Mouse (Mus musculus) hindbrain, embryonic 13.5 days (tissue): ENCODE data around the gene Kcnj2. TPM values are rescaled to one million over a fixed set of nuclear protein-coding genes. Genes with fewer than 3 reads are reported as not detected.

Experiments used
- ATAC-seq: fragments of 200-750 bp; cut with Nextera tagmentation; 2 replicates; pipeline ENCODE4 v1.8.0; 2017; ENCODE audit warnings: moderate TSS enrichment; ENCODE audit not compliant: low FRiP score
- H3K27ac ChIP-seq: fragments of 300-500 bp; sonication (generic); 2 replicates; pipeline ENCODE4 v1.5.1; 2015; ENCODE audit warnings: inconsistent platforms, mild to moderate bottlenecking, moderate library complexity
- H3K27me3 ChIP-seq: fragments of 300-500 bp; sonication (generic); 2 replicates; pipeline ENCODE4 v1.6.1; 2015; ENCODE audit warnings: mild to moderate bottlenecking, inconsistent platforms
- H3K36me3 ChIP-seq: fragments of 300-500 bp; sonication (generic); 2 replicates; pipeline ENCODE4 v1.6.1; 2015; ENCODE audit warnings: mild to moderate bottlenecking, inconsistent platforms
- H3K4me1 ChIP-seq: fragments of 300-500 bp; sonication (generic); replicated peaks from 2 replicates; pipeline ENCODE4 v1.6.1; 2015; ENCODE audit warnings: inconsistent platforms
- H3K4me2 ChIP-seq: fragments of 300-500 bp; sonication (generic); 2 replicates; pipeline ENCODE4 v1.6.1; 2015; ENCODE audit warnings: inconsistent platforms, mild to moderate bottlenecking, moderate library complexity
- H3K4me3 ChIP-seq: fragments of 300-500 bp; sonication (generic); 2 replicates; pipeline ENCODE4 v1.5.1; 2015; ENCODE audit warnings: mild to moderate bottlenecking, inconsistent platforms
- H3K9ac ChIP-seq: fragments of 300-500 bp; sonication (generic); 2 replicates; pipeline ENCODE4 v1.6.1; 2015; ENCODE audit warnings: mild to moderate bottlenecking, inconsistent platforms
- H3K9me3 ChIP-seq: fragments of 300-500 bp; sonication (generic); 2 replicates; pipeline ENCODE4 v1.6.1; 2016; ENCODE audit warnings: inconsistent platforms
- WGBS: fragments of 180-500 bp; shearing (Covaris S2); methylation state at CpG from one replicate; pipeline ENCODE4 v1.1.7; 2015; 5-methylcytosine and 5-hydroxymethylcytosine counted together
- polyA plus RNA-seq: library from polyadenylated mRNA; unstranded; fragments of >200 nt; fragmentation: Nextera tagmentation; extraction: Ambion mirVana; gene quantifications from 2 replicates; pipeline ENCODE4 v1.2.1, GENCODE M21; 2015

Gene Kcnj2
- polyA plus RNA-seq, 1 experiment from 2014 or later, result 1.4 TPM

DNA sequence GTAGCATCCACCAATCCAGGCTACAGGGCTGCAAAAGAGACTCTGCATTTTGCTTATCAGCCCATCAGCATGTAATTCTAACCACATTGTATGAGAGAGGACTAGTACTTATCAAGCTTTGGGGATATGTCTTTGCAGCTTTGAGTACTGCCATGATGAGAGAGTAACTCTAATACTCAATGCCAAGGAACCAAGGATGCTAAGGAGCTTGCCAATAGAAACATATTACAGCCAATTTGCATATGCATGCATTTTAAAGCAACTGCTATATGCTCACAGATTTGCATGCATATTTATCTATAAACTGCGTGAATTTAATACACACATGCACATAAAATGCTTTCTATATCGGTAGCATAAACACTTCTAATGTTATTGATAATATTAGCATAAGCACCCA is 34.2 kb downstream of the Kcnj2 start:
- no peaks in the 10 kb centered on the region for H3K36me3 ChIP-seq
- H3K9ac ChIP-seq, result no peak overlapping the region
- no peak overlapping the region for H3K27ac ChIP-seq
- no peaks in the 10 kb centered on the region for H3K4me1 ChIP-seq
- no peaks in the 10 kb centered on the region for H3K27me3 ChIP-seq
- H3K4me2 ChIP-seq, result no peak overlapping the region
- no peak overlapping the region for H3K4me3 ChIP-seq
- 85% methylated on average over 2 of the region's 2 CpGs for WGBS
- ATAC-seq, result no peak
- H3K9me3 ChIP-seq, result no peaks in the 10 kb centered on the region

DNA sequence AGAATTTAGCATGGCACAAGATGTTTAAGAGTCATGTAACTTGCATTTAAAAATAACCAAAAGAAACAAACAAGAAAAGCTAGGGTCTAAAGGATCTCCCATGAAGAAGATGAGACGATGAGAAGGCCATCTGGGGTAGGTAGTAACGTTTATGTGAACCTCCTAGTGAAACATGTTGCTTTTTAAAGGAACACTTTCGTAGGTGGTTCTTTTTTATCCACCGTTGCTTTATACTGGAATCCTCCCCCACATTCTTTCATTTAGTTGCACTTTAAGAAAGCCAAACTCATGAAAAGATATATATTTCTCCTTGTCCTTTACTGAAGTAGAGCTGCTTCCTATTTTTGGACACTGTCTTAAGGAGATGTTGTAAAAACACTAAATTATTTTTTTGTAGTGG is 34.7 kb downstream of the Kcnj2 start:
- ATAC-seq, result no peak
- Histone ChIP-seq H3K9me3 (no peaks in the 10 kb centered on the region), H3K4me3 (no peak overlapping the region), H3K36me3 (no peaks in the 10 kb centered on the region), H3K4me2 (no peak overlapping the region), H3K27me3 (no peaks in the 10 kb centered on the region), H3K9ac (no peak overlapping the region), H3K27ac (no peak overlapping the region), H3K4me1 (no peaks in the 10 kb centered on the region)
- WGBS, result 88% methylated on average over 4 of the region's 4 CpGs

GRCm38 (mm10) chr11:111101620-111102176 is 35.7 kb downstream of the Kcnj2 start:
- Histone ChIP-seq H3K9me3 (no peaks in the 10 kb centered on the region), H3K36me3 (no peaks in the 10 kb centered on the region), H3K4me2 (no peak overlapping the region), H3K4me3 (no peak overlapping the region), H3K27ac (no peak overlapping the region), H3K27me3 (no peaks in the 10 kb centered on the region), H3K4me1 (no peaks in the 10 kb centered on the region), H3K9ac (no peak overlapping the region)
- ATAC-seq, result no peak
- 87% methylated on average over 9 of the region's 9 CpGs for WGBS

- H3K4me2 ChIP-seq, result no peak overlapping the region
- 82% methylated on average over 2 of the region's 2 CpGs for WGBS
- ATAC-seq, result no peak
- no peak overlapping the region for H3K4me3 ChIP-seq
- no peaks in the 10 kb centered on the region for H3K27me3 ChIP-seq
- H3K27ac ChIP-seq, result no peak overlapping the region
- H3K9me3 ChIP-seq, result no peaks in the 10 kb centered on the region
- H3K4me1 ChIP-seq, result no peaks in the 10 kb centered on the region
- H3K9ac ChIP-seq, result no peak overlapping the region
- no peaks in the 10 kb centered on the region for H3K36me3 ChIP-seq
Measured at GRCm38 (mm10) chr11:111104422-111104821, 38.5 kb downstream of the Kcnj2 start.

- Histone ChIP-seq H3K4me3 (no peak overlapping the region), H3K4me1 (no peaks in the 10 kb centered on the region), H3K9me3 (no peaks in the 10 kb centered on the region), H3K36me3 (no peaks in the 10 kb centered on the region), H3K27me3 (no peaks in the 10 kb centered on the region), H3K4me2 (no peak overlapping the region), H3K27ac (no peak overlapping the region), H3K9ac (no peak overlapping the region)
- WGBS, result 72% methylated on average over 9 of the region's 9 CpGs
- ATAC-seq, result no peak
Measured at GRCm38 (mm10) chr11:111108130-111108529, 42.2 kb downstream of the Kcnj2 start.

GRCm38 (mm10) chr11:111121514-111121913 is 55.5 kb downstream of the Kcnj2 start:
- H3K27me3 ChIP-seq, result no peaks in the 10 kb centered on the region
- H3K4me1 ChIP-seq, result peaks cover 3% of the 10 kb centered on the region; the same call in 1 of the 2 replicates
- H3K36me3 ChIP-seq, result no peaks in the 10 kb centered on the region
- no peak overlapping the region for H3K27ac ChIP-seq
- no peak overlapping the region for H3K4me3 ChIP-seq
- no peak for ATAC-seq
- no peak overlapping the region for H3K9ac ChIP-seq
- H3K9me3 ChIP-seq, result no peaks in the 10 kb centered on the region
- H3K4me2 ChIP-seq, result no peak overlapping the region
- WGBS, result 50% methylated on average over 9 of the region's 9 CpGs

DNA sequence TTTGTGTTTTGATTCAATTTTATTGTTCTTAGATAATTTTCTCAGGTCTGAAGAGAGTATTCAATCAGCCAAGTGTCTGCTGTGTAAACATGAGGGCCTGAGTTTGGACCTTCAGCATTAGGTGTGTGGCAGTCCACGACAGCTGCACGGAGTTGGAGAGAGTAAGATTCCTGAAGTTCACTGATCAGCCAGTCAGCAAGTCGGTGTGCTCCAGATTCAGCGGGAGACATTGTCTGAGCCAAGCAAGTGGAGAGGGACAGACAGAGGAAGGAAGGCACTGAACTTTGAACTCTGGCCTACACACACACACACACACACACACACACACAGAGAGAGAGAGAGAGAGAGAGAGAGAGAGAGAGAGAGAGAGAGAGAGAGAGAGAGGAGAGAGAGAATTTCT is 57.4 kb downstream of the Kcnj2 start:
- no peaks in the 10 kb centered on the region for H3K9me3 ChIP-seq
- no peak overlapping the region for H3K4me2 ChIP-seq
- peaks cover 3% of the 10 kb centered on the region; the same call in 1 of the 2 replicates for H3K4me1 ChIP-seq
- WGBS, result 49% methylated on average over 4 of the region's 4 CpGs
- no peak overlapping the region for H3K4me3 ChIP-seq
- no peaks in the 10 kb centered on the region for H3K36me3 ChIP-seq
- no peak overlapping the region for H3K27ac ChIP-seq
- ATAC-seq, result no peak
- no peak overlapping the region for H3K9ac ChIP-seq
- H3K27me3 ChIP-seq, result no peaks in the 10 kb centered on the region

DNA sequence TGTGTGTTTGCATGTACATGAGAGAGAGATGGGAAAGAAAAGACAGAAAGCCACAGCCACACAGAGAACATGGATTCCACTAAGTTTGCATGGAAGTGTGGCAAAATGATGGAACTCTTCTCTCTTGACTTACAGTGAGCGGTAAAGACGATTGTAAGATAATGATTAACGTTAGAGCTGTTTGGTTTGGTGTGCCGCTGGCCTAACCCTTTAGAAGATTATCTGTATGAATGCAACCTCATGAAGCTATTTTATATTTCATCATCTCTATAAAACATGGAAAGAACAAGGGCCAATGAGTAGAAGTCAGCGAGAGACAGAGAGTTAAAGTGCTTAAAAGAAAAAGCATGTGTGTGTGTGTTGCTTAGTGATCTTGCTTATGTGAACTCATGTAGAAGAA is 60.0 kb downstream of the Kcnj2 start:
- no peaks in the 10 kb centered on the region for H3K36me3 ChIP-seq
- H3K27me3 ChIP-seq, result no peaks in the 10 kb centered on the region
- H3K4me2 ChIP-seq, result no peak overlapping the region
- no peak overlapping the region for H3K27ac ChIP-seq
- 97% methylated on average over 5 of the region's 5 CpGs for WGBS
- no peaks in the 10 kb centered on the region for H3K9me3 ChIP-seq
- no peak overlapping the region for H3K4me3 ChIP-seq
- peaks cover 3% of the 10 kb centered on the region; the same call in 1 of the 2 replicates for H3K4me1 ChIP-seq
- H3K9ac ChIP-seq, result no peak overlapping the region
- ATAC-seq, result no peak

Other genes with a start within 250 kb of the Kcnj2 start
- gene Kcnj16, start 98.1 kb upstream of the Kcnj2 start, polyA plus RNA-seq, result 0.36 and 0.60 TPM in 2 replicates